Mouse (Mus musculus) ES-E14 (cell line): Measurements from ENCODE around the gene Hmgcl. TPM values are rescaled to one million over a fixed set of nuclear protein-coding genes. Genes with fewer than 3 reads are reported as not detected.

Experiments used
- DNase-seq: peaks from one replicate; pipeline ENCODE4 v3.0.0-alpha.2; 2013; ENCODE audit warnings: low read depth, low spot score
- H3K27ac ChIP-seq: 2 replicates; pipeline ENCODE4 v1.5.1; 2012; ENCODE audit warnings: low read depth, mild to moderate bottlenecking, low read length, moderate library complexity, mixed read lengths; ENCODE audit not compliant: poor library complexity, insufficient read depth, severe bottlenecking
- H3K36me3 ChIP-seq: 2 replicates; pipeline ENCODE4 v1.6.1; 2012; ENCODE audit warnings: mild to moderate bottlenecking, low read length, moderate library complexity, mixed read lengths; ENCODE audit not compliant: control insufficient read depth, poor library complexity, insufficient read depth, severe bottlenecking
- H3K4me1 ChIP-seq, 2 experiments: fragments of 150-350 bp in 1 of 2; sonication (generic) in 1 of 2; 2 replicates each; pipeline ENCODE4 v1.6.1; 2012; ENCODE audit warnings: low read length in 2 of 2, mild to moderate bottlenecking in 1 of 2, mixed read lengths in 1 of 2; ENCODE audit not compliant: control insufficient read depth in 2 of 2, insufficient read depth in 2 of 2, poor library complexity in 1 of 2
- H3K4me3 ChIP-seq, 2 experiments: fragments of 150-350 bp in 1 of 2; sonication (generic) in 1 of 2; 2 replicates each; pipeline ENCODE4 v1.5.1; 2012; ENCODE audit warnings: low read length in 2 of 2, low read depth in 1 of 2, mild to moderate bottlenecking in 1 of 2, mixed read lengths in 1 of 2; ENCODE audit not compliant: insufficient read depth in 1 of 2, poor library complexity in 1 of 2, severe bottlenecking in 1 of 2
- H3K9ac ChIP-seq: 2 replicates; pipeline ENCODE4 v1.6.1; 2012; ENCODE audit warnings: low read depth, mild to moderate bottlenecking, low read length, mixed read lengths; ENCODE audit not compliant: poor library complexity, insufficient read depth, severe bottlenecking
- H3K9me3 ChIP-seq: fragments of 150-350 bp; sonication (generic); 2 replicates; pipeline ENCODE4 v1.6.1; 2012; ENCODE audit warnings: low read depth, mild to moderate bottlenecking, low read length; ENCODE audit not compliant: control insufficient read depth, insufficient read depth
- CHD2 ChIP-seq: IDR thresholded peaks from 2 replicates; pipeline ENCODE4 v1.6.1; 2014; ENCODE audit warnings: mild to moderate bottlenecking, low read depth, low read length, inconsistent platforms
- HCFC1 ChIP-seq: IDR thresholded peaks from 2 replicates; pipeline ENCODE4 v1.6.1; 2012; ENCODE audit warnings: low read length, inconsistent platforms, borderline replicate concordance; ENCODE audit not compliant: insufficient read depth
- MAFK ChIP-seq: IDR thresholded peaks from 2 replicates; pipeline ENCODE4 v1.6.1; 2014; ENCODE audit warnings: mild to moderate bottlenecking, low read depth, low read length, inconsistent platforms; ENCODE audit not compliant: insufficient read depth
- ZC3H11A ChIP-seq: IDR thresholded peaks from 2 replicates; pipeline ENCODE4 v1.6.1; 2012; ENCODE audit warnings: low read depth, mild to moderate bottlenecking, inconsistent platforms, low read length, borderline replicate concordance
- ZNF384 ChIP-seq: IDR thresholded peaks from 2 replicates; pipeline ENCODE4 v1.6.1; 2012; ENCODE audit warnings: low read depth, low read length, inconsistent platforms
- in situ Hi-C, 2 experiments: fragments of 600-800 bp; cut with MboI; formaldehyde crosslinking; loops; one replicate each; pipeline ENCODE4 v1.15.1; 2025; ENCODE audit warnings: low sequenced_read_pairs in 2 of 2, inconsistent platforms in 1 of 2; ENCODE audit not compliant: unreplicated experiment in 2 of 2
- total RNA-seq: library from RNA; depleted of rRNA; stranded (reverse); fragments of 300-350 nt; gene quantifications from 2 replicates; pipeline ENCODE4 v1.2.3, GENCODE M21; 2012

Gene Hmgcl
- total RNA-seq, 1 experiment, result 15.6 TPM

DNA sequence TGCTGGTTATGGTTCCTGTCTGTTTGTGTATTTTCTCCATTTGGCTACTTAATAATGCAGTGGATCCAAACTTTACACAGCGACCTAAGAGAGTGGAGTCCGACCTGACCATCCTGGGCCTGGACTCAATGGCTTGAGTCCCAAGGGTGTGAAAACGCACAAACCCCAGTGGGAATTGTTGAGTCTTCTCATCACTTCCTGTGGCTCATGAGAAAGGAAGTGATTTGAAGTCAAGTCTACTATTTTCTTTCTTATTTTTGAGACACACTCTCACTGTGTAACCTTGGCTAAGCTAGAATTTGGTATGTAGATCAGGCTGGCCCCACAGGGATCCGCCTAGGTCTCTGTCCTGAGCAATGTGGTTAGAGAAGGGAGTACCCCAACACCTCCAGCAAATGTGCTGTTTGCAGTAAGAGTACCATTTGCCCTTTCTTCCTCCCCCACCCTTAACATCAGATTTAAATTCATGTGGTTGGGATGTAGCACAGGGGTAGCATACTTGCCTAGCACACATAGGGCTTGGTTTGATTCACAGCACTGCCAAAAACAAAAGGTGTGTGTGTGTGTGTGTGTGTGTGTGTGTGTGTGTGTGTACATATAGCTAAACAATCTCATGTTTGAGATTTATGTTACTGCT is 43.5 kb upstream of the Hmgcl start:
- in situ Hi-C loops, result no loop called here
- Histone ChIP-seq H3K9me3 (no peaks in the 10 kb centered on the region), H3K27ac (no peak overlapping the region), H3K36me3 (no peaks in the 10 kb centered on the region), H3K4me3 (no peak overlapping the region), H3K4me1 (peaks cover 0 to 9% of the 10 kb centered on the region in 2 experiments; a peak in 1 of 4 replicates), H3K9ac (no peak overlapping the region)
- no peak for TF ChIP-seq ZC3H11A
- no peak for TF ChIP-seq HCFC1
- TF ChIP-seq CHD2, result no peak
- no peak for TF ChIP-seq MAFK
- TF ChIP-seq ZNF384, result no peak
- no peak for DNase-seq

DNA sequence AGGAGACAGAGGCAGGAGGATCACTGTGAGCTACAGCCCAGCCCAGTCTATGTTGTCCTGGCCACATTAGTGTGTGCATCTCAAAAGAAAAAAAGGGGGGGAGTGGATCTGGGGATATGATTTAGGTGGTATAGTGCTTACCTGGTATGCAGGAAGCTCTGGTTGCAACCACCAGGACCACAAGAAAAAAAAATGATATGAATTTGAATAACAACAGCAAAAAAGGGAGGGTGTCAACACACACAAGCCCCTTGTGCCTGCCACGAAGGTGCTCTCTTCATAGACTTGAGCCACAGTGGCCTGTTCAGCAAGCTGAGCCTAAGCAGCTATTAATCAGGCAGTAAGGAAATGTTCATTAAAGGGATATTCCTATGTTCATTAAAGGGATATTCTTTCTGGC is 41.4 kb upstream of the Hmgcl start:
- Histone ChIP-seq H3K9ac (no peak overlapping the region), H3K9me3 (no peaks in the 10 kb centered on the region), H3K36me3 (no peaks in the 10 kb centered on the region), H3K4me1 (no peaks in the 10 kb centered on the region), H3K27ac (no peak overlapping the region), H3K4me3 (no peak overlapping the region)
- TF ChIP-seq CHD2, result no peak
- no peak for TF ChIP-seq HCFC1
- no peak for TF ChIP-seq ZNF384
- no peak for TF ChIP-seq ZC3H11A
- no peak for TF ChIP-seq MAFK
- in situ Hi-C loops, result no loop called here
- no peak for DNase-seq

DNA sequence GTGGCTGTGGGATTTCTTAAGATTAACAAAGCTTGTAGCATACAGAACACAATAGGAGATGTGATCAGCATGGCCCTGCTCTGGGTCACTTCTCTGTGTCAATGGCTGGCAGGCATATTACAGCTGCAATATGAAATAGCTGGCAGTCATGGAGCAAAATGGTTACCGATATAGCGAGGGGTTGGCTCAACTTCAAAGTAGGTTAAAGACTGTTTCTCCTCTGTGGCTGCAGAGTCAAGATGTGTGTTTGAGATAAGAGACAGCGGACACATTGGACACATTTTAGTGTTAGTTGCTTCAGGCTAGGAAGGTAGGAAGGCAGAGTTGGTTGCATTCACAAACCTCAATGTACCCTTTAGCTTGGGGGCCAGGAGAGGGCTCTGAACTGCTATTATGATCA is 39.6 kb upstream of the Hmgcl start:
- Histone ChIP-seq H3K9me3 (no peaks in the 10 kb centered on the region), H3K9ac (no peak overlapping the region), H3K4me3 (no peak overlapping the region), H3K4me1 (no peaks in the 10 kb centered on the region), H3K27ac (no peak overlapping the region), H3K36me3 (no peaks in the 10 kb centered on the region)
- no peak for TF ChIP-seq ZC3H11A
- in situ Hi-C loops, result no loop called here
- no peak for DNase-seq

DNA sequence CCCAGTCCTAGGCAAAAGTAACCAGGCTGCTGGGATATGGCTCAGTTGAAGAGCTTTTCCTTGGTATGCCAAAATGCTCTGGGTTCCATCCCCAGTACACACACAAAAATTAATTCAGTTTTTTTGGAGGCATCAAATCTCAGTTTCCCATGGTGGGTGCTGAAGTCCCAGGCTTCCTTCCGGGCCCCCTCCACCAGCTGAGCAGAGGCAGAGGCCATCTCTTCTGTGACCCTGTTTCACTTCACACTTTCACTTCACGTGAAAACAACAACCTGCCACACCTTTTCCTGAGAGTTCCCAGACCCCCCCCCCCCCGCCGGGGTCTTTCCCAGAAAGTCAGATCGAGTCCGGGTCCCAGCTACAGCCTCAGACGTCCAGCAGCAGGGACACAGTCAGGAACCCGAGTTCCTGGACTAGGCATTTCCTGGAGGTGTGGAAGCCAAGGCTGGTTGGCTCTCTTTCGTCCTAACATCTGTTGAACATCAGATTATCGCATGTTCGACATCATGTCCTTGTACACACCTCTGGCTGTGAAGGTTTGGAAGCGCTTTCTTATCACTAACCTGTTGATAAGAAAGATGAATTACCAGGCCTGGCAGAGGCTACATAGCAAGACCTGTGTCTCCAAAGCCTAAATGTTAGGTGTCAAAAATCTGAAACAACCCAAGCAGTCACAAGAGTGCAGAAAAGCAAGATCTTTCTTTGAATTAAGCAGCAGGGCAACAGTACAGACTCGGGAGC is 36.8 kb upstream of the Hmgcl start:
- Histone ChIP-seq H3K4me3 (no peak overlapping the region), H3K4me1 (no peaks in the 10 kb centered on the region), H3K9ac (no peak overlapping the region), H3K9me3 (no peaks in the 10 kb centered on the region), H3K27ac (no peak overlapping the region), H3K36me3 (no peaks in the 10 kb centered on the region)
- in situ Hi-C loops, result no loop called here
- no peak for DNase-seq
- TF ChIP-seq HCFC1 (no peak), ZC3H11A (no peak), ZNF384 (no peak), MAFK (no peak), CHD2 (no peak)
